Mouse (Mus musculus): ENCODE measurements at regions not wholly inside any gene's neighbourhood (a gene's known extent, or its start where the extent isn't known, plus 50 kb on each side); places are given as distances from the start of the nearest gene placed in this dataset.

GRCm38 (mm10) chr2:137953144-137953543 lies 303.2 kb upstream of the Btbd3 start:
- TF ChIP-seq CTCF (IDR thresholded peaks at IDR 0.05; ENCODE audit: borderline replicate concordance, insufficient read depth, low read length) (no peak), POLR2A (IDR thresholded peaks at IDR 0.05; ENCODE audit: low read depth, low read length) (no peak)

Data from embryonic fibroblast, embryonic 13.5 days (primary cell).